Mouse (Mus musculus): ENCODE measurements around the gene Cdca7l.
"Not testable (repeated sequence)": the region's sequence is repeated elsewhere in the genome, so short reads cannot be mapped to it uniquely, and the experiment has no call there.

Cdca7l gene

GRCm38 (mm10) chr12:117862655-117863054, 58.6 kb downstream of the Cdca7l start:
- DNase-seq (ENCODE audit: low read depth, low spot score), result no peak

- no peak for DNase-seq (ENCODE audit: low read depth, low spot score)
Measured at GRCm38 (mm10) chr12:117867708-117868564, 63.8 kb downstream of the Cdca7l start.

DNA sequence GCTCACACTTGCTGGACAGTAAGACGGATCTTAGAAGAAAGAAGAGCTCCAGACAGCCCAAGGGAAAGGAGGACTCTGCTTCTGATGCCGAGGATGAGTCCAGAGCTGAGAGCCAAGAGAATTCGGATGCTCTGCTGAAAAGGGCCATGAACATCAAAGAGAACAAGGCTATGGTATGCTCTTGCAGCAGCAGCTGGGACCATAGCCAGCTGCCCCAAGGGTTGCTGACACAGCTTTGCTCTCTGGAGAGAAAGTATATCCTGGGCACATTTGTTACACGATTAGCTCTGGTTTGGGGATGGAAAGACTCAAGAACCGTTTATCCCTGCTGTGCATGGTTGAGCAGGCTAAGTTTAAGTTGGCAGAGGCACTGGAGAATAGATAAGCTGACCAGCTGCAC, 68.2 kb downstream of the Cdca7l start:
- no peak for DNase-seq (ENCODE audit: low read depth, low spot score)

- no peak for DNase-seq (ENCODE audit: low read depth, low spot score)
Measured at GRCm38 (mm10) chr12:117878341-117878740, 74.3 kb downstream of the Cdca7l start.

DNA sequence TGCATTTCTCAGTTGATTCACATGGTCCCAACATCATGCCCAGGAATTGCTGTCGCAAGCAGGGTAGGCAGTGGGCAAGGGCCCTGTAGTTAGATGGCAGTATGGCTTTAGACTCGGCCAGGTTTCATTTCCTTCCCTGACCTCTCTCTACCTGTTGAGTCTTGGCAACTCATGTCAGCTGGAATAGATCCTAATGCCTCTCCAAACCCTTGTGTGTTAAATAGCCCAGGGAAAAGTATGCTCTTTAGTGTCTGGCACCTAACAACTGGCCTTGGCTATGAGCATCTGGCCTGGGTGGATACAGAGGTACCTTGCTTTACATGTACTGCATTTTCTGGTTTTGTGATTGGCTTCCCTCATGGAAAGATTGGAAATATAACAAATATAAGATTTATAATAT, 80.5 kb downstream of the Cdca7l start:
- no peak for DNase-seq (ENCODE audit: low read depth, low spot score)

GRCm38 (mm10) chr12:117887422-117887821, 83.3 kb downstream of the Cdca7l start:
- DNase-seq (ENCODE audit: low read depth, low spot score), result no peak

DNA sequence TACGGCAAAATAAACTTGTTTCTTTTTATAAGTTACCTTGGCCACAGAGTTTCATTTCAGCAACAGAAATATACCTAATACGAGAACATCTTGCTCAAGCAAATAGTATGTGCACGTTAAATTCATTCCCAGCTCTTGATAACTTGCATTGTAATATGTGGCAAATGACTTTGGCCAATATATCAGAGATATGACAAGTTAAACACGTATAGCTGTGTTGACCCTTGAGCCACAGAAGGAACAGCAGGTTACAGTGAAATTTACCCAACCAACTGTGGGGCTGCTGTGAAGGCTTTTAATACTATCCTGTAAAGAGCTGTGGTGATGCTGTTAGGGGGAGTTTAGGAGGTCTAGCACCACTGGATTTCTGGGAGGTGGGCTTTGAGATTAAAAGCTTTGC, 96.7 kb downstream of the Cdca7l start:
- not testable (repeated sequence) for DNase-seq (ENCODE audit: low read depth, low spot score)

- not testable (repeated sequence) for DNase-seq (ENCODE audit: low read depth, low spot score)
Measured at GRCm38 (mm10) chr12:117901352-117901751, 97.3 kb downstream of the Cdca7l start.

DNA sequence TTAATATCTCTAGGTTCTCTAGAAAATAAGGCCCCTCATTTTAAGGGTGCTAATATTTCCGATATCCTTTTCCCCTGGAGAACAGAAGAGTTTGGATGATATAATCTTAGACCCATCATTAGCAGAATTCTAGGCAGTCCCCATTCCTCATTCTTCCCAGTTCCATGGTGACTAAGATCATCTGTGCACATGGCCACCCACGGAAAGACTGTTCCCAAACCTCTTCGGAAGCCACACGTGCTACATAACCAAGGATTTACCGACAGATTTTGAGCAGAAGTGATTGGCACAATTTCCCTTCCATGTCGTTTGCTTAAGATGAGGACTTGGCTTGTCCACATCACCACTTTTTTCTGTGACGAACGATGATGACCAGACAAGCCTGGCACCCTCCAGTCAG, 99.6 kb downstream of the Cdca7l start:
- no peak for DNase-seq (ENCODE audit: low read depth, low spot score)

- DNase-seq (ENCODE audit: low read depth, low spot score), result not testable (repeated sequence)
Measured at GRCm38 (mm10) chr12:117905232-117905840, 101.2 kb downstream of the Cdca7l start.

DNA sequence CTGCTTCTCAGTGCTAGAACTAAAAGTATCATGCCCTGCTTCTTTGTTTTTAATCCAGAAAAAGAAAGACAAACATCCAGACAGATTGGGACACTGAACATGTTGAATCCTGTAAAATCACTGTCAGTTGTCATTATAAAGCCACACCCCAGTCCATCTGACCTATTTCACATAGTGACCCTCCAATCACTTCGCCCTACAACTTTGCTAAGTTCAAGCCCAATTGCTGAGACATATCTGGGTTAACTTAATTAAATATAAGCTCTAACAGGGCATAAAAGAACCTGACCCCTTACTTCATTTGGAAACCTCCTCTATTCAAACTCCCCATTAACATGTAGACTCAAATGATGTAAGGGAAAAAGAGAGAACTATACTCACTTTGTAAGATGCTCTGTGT, 107.3 kb downstream of the Cdca7l start:
- no peak for DNase-seq (ENCODE audit: low read depth, low spot score)

DNA sequence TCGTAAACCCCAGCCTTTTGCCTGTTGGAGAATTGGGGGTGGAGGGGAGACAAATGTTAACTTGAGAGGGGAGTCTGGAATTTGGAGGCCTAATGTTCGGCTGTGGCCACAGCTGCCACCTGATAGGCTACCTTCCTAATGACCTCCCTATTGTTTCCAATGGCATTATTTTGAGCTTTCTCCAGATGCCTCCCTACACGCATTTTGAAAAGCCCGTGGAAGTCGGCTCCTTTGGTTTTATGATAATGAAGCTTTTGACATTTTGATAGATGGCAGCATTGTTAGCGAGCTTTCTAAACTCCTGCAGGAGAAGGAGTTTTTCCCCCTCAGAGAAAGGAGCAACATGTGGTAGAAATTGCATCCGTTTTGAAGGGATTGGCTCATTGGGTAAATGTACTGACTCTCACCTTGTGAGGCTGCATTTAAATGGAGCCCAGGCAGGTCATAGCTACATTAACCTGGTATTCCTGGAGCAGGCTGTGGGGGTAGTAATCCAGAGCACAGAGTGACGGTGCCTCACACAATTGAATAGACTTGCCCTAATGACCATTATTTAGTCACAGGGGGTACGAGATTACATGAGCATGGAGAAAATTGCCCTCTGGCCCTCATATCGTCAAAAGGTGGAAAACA, 110.6 kb downstream of the Cdca7l start:
- DNase-seq (ENCODE audit: low read depth, low spot score), result no peak

- no peak for DNase-seq (ENCODE audit: low read depth, low spot score)
Measured at GRCm38 (mm10) chr12:117915826-117916588, 111.9 kb downstream of the Cdca7l start.

Measured in brain, embryonic 18.5 days (tissue).